Mouse (Mus musculus) cortical plate, adult 2 months (tissue): Measurements from ENCODE around the gene Tmem268.

Source experiments
- CTCF ChIP-seq: fragments of 200-500 bp; IDR thresholded peaks from 2 replicates; pipeline ENCODE4 v1.5.1; 2011; ENCODE audit warnings: mild to moderate bottlenecking, control low read depth, low read length; ENCODE audit not compliant: insufficient read depth; ENCODE audit errors: extremely low read depth
- POLR2A ChIP-seq: fragments of 200-500 bp; IDR thresholded peaks from 2 replicates; pipeline ENCODE4 v1.6.1; 2011; ENCODE audit warnings: mild to moderate bottlenecking, low read length, control low read depth; ENCODE audit not compliant: insufficient read depth; ENCODE audit errors: extremely low read depth

DNA sequence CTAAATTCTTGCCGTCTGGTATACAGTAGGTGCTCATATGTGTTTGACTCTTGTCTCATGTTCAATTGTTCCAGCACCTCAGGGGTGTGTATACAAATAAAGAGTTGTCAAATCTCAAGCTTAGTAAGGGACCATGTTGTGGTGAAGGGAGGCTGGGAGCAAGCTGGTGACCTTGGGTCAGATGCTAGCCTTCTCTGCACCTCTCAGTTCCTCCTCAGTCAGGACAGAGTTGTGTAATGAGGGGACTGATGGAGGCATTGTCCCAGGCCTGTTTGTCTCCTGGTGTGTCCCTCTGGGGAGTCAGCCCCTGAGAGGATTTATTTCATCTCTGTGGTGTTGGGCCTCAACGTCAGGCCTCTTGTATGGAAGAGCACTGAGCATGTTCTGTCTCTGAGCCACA is 27.7 kb downstream of the Tmem268 start:
- TF ChIP-seq POLR2A (no peak), CTCF (no peak)
